Mouse (Mus musculus): ENCODE measurements around the gene Inf2. TPM values are rescaled to one million over a fixed set of nuclear protein-coding genes. Genes with fewer than 3 reads are reported as not detected.

Gene Inf2
- total RNA-seq, 2 experiments from 2014 or later: 11.9 to 17.2 TPM

DNA sequence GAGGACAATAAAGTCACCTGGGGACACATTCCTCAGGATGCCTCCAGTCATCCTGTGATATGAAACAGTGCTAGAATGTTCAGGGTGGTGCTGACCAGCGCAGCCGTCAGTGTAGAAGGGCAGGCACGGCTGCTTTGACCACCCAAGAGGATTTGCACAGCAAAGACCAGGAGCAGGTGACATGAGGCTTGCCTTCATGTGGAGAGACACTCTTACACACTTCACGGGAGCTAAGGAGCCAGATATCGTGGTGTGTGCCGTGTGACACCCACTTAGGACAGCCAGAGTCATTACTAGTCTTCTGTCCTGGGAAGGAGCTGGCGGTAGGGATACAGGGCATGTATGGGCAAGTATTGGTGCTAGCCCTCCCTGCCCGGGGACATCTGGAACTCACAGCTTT, 18.4 kb upstream of the Inf2 start:
- no peak for DNase-seq

DNA sequence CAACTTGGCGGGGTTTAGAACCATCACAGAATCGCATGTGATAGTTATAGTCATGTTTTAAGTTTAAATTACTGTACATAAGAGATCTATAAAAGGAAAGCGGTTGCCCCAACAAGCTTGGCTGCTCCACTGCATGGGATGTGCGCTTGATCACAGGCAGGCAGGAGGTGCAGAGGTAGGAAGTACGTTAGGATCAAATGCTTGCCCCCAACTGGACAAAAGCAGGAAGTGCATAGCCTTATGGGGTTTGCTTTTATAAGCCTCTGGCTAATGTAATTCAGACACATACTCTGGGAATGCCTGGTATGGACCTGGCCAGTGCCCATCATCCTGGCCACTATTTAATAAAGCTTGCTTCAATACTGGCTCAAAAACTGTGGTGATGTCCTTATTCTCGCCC, 17.5 kb upstream of the Inf2 start:
- no peak for DNase-seq

DNA sequence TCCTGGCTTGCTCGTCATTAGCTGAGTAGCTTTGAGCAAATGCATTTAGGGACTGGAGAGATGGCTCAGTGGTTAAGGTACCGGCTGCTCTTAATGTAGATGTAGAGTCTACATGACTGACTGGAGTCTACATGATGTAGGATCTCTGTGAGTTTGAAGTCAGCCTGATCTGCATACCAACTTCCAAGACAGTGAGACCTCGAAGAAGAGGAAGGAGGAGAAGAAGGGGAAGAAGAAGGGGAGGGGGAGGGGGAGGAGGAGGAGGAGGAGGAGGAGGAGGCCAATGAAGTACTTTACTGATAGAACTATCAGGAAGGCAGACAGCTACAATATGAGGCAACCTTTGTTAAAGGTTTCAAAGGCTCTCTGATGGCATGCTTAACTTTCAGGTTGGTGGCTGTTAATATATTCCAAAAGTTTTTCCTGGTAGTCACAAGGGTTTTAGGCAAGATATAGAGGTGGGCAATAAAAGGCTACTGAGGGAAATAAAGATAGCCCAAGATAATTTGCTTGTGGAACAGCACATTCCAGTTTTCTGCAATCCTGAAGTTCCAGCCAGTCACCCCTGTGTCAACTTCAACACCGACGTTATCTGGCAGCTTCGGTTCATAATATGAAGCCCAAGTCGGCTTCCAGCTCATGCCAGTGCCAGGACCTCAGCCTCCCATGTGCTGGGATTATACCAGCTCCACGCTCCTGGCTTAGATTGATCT, 13.2 kb upstream of the Inf2 start:
- no peak for DNase-seq

DNA sequence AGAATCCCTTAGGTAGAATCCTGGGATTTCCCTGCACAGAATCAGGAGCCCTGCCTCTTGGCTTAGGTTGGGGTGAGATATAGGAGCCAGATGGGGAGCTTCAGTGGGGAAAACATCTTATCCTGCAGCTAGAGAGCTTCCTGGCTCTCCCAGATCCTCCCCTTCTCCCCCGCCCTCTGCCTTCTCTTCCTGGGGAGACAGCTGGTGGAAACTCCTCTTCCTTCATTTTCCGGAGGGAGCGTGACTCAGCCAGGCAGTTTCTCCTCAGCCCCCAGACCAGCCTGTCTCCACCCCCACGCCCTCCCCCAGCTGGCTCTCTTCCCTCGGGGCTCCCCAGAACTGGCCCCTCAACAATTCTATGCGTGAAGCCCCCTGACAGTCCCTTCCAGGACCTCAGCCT, 12.2 kb upstream of the Inf2 start:
- peak; percentile 34 to 56 for DNase-seq

DNA sequence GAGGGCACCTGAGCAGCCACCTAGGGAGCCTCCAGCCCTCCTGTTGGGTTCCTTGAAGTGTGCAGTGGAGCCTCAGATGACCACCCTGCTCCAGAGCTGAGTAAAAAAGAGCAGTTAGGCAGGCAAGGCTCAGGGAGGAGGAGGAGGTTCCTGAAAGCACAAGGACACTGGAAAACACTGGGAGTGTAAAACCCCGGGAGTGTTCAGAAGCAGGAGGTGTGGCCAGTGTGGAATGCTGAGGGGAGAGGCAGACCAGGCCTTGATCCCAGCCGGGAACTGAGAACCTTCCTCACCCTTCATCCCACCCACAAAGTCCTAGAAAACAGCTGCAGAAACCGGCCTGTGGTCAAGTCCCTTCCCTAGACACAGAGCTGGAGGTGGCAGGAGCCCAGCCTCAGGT, 11.8 kb upstream of the Inf2 start:
- DNase-seq: peak in 1 of 2 experiments; percentile 24

DNA sequence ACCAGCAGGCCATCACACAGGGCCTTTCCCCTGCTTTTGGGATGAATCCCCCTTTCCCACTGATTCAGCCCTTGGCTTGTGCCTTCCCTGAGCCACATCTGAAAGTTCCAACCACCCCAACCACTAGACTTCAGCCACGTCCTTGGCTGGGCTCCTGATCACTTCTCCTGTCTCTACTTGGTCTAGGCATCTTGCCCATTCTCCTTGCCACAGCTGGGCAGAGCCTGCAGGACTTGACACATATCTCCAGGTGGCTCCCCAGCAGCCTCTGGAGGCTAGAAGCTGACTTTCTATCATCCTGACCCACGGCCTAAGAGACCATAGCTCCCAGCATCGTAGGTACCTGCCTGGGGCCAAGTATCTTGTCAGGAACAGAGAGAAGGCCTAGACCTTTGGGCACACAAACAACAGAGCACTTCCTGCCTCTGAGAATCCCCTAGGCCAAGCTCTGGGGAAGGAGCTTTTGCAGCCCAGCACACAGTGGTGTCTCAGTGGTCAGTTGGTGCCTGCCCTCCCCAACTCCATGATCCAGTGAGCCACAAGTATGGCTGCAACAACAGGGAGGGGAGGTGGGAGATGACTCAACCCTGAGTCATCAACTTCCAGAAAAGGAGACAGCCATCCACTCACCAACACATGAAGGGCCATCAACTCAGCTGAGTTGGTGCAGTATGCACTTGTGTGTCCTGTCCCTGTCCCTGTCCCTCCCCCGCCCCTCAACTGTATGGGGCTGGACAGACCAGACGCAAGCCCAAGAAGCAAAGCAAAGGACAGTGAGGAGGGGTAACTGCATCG, 10.1 kb upstream of the Inf2 start:
- peak; percentile 46 to 47 for DNase-seq

DNA sequence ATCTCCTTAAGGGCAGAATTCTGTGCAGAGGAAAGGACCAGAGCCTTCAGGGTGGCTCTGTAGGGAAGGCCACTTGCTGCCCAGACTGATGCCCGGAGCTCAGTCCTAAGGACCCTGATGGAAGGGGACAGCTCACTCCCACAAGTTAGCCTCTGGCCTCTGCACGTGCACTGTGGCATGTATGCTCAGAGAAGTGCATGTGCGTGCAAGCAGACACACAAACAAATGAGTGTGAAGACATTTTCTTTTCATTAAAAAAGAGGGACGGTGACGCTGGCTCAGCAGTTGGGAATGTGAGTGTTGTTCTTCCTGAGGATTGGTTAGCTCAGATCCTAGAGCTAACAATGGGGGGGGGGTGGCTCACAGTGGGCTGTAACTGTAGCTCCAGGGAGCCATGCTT, 9.2 kb upstream of the Inf2 start:
- DNase-seq: no peak

DNA sequence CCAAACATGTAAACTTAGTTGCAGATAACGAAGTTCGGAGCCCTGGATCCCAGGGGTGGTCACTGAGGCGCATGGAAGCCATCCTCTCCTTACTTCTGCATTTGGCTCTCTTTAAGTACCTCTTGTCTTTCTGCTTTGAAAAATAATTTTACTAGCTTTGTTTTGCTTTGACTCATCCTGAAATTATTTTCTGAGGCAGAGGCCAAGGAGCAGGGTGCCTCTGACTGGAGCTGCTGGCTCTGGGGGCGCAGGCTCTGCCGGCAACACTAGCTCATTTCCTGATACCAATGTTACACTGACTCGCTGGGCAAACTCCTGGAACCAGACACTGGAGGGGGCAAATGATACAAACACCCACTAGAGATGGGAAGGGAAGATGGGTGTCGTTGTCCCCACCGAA, 8.7 kb upstream of the Inf2 start:
- DNase-seq: no peak

DNA sequence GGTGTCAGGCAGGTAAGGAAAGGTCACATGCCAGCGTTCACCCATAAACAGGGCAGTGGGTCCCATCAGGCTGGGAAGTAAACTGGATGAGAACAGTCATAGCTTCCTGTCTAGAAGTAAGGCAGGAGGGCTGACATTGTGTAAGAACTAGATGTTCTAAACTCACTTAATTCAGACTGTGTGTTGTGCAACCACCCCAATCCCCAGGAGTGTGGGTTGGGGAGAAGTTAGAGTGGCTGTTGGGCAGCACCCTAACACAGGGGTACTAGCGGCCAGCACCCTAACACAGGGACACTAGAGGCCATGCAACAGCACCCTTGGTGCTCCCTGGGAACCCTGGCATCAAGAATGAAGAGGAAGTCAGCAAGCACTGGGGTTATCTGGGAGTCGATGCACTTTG, 7.5 kb upstream of the Inf2 start:
- DNase-seq: no peak

DNA sequence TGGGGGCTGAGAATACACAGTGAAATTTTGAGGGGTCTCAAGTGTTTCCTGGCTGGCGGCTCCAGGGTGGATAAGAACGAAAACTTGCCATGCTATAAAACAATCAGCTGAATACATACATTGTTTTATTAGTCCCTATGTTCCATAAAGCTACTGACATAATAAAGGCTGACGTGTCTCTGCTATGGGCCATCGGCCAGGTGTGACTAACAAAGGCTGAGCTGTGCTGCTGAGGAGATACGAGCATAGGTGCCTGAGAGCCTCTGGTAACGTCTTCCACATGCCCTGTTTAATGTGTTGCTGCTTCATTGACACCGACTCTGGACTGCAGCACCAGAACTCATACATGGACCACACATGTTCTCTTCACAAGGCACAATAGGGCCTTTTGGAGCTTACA, 3.6 kb upstream of the Inf2 start:
- DNase-seq: no peak

DNA sequence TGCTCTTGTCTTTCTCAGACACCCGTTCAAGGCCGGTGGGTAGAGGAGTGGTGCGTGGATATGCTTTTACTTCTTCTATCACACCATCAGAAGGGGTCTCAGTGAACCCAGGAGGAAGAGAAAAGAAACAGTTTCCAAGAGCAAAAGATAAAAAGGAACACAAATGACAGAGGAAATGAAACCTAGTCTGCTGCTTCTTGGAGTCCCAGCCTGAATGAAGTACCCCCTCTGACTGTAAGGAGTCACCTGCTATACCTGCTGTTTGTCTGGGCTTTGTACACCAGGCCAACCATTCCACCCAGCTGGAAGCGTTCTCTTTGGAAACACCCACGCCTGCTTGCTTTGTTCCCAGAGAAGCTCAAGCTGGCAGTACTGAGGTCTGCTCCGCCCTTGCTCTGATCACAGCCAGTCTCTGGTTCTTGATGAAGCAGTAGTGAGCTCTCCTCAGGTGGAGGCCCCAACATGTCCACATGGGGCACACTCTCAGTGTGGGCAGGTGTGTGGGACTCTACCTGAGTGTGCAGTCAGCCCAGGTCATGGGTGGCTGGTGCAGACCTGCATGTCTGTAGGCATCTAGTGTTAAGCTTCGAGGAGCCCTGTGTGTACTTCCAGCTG, 2.6 kb upstream of the Inf2 start:
- no peak for DNase-seq

DNA sequence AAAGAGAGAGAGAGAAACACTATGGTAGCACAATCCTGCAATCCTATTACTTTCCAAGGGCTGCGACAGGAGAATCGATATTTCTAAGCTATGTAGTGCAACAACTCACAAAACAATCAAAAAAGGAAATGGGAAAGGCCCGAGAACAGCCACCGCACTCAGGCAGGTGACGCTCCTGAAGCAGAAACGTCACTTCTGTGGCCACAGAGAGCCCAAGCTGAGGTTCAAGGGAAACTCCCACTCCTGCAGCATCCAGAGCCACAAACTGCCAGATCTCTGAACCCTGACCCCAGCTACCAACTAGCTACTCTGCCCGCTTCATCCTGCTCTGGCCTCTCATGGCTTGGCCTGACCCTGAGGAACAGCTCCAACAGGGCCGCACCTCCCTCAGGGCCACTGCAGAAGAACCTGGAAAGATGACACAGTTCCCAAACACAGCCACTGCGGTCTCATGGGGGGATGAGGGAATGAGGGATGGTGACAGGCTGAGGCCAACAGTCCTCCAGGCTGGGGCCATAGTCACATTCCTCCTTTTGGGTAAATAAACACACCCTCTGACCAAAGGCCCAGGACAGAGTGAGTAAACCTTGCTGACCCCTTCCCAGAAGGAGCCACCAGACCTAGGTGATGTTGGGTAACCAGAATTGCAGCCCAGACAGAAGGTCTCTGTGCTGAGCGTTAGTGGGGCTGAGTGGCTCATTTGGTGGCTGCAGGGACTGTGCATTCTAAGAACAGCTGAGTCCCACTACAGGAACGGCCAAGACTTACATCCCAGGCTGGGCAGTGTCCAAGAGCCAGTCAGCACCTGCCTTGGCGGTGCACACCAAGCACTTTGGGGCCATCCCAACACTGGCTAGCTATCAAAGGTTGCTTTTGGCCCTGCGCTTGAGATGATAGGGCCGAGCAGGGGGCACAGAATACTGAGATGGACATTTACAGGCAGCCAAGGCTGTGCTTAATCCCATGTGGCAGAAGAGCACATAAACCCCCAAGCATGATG, 1.2 kb upstream of the Inf2 start:
- DNase-seq: peak; percentile 63 to 65

DNA sequence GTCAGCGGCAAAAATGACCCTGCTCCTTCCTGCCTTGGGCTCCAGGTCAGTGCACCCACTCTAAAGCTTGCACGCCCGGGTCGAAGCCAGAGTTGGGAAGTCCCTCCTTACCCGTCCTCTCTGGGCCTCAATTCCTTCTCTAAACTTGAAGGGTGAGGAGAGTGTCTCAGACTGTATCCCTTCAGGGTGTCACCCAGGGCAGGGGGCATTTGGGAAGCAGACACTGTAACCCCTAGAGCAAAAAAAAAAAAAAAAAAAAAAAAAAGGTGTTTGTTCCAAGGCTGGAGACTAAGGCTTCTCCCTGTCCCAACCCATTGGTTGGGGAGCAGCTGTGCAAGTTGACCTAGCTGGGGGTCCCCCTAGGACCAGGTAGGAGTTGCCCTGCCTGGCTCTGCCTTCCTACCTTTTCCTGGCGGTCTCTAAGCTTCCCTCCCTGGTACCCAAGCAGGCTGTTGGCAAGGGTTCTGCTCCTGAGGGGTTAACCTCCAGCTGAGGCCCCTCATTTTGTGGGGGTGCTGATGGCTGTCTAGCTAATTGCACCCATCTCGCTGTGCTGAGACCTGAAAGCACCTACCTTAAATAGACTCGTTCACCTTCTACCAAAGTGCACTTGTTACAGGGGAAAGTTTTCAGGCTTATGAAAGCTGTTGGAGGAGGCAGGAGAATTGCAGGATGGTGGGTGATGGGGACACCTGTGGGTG, 1.1 kb downstream of the Inf2 start:
- no peak for DNase-seq

DNA sequence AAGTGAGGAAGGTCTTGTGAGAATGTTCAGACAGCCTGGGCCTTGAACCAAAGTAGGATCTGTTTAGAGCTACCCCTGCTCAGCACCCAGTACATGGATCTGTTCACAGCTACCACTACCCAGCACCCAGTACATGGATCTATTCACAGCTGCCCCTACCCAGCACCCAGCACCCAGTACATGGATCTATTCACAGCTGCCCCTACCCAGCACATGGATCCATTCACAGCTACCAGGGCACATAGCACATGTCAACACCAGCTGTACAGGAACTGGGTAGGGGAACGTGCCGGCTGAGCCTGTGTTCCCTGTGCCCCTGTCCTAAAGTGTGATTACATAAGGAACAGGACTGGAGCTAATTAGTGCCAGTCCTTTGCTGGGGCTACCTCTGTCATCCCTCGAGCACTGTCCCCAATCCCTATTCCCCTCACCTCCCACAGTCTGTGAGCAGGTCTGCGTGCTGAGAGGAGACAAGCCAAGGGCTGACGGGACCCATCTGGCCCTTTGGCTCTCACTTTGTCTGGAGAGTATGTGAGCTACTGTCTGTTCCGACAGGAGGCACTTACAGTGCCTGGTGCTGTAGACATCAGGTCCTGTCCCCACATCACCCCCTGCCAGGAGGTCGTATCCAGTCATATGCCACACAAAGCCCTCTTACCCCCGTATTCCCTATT, 2.1 kb downstream of the Inf2 start:
- DNase-seq: no peak

DNA sequence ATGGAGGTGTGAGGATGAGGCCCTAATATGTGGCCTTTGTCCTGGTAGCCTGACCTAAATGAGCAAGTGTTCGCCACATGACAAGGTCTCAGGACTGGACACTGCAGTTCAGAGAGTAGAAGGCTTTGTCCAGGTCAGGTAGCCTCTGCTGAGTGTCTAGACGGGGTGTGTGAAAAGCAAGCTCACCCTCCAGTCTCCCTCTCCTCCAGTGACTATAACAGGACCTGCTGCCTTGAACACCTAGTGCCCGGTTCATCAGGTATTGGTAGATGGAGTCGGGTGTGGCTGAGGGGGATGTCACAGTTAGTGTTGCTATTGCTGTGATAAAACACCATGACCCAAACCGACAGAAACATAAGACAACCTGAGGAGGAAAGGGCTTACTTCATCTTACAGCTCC, 2.7 kb downstream of the Inf2 start:
- no peak for DNase-seq

DNA sequence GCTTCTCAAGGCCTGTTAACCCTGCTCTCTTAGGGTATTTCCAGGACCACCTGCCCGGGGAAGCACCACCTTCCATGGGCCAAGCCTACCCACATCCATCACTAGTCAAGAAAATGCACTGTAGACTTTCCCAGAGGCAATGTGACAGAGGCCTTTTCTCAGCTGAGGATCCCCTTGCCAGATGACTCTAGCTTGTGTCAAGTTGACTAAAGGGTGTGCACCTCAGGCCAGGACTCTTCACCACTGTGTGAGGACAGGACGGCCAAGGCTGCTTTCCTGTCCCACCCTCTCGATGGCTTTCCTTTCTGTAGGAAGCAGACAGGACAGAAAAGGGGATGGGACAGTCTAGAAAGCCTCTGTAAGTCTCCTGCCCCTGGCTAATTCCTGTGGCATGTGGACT, 3.1 kb downstream of the Inf2 start:
- DNase-seq: peak in 1 of 2 experiments; percentile 58

DNA sequence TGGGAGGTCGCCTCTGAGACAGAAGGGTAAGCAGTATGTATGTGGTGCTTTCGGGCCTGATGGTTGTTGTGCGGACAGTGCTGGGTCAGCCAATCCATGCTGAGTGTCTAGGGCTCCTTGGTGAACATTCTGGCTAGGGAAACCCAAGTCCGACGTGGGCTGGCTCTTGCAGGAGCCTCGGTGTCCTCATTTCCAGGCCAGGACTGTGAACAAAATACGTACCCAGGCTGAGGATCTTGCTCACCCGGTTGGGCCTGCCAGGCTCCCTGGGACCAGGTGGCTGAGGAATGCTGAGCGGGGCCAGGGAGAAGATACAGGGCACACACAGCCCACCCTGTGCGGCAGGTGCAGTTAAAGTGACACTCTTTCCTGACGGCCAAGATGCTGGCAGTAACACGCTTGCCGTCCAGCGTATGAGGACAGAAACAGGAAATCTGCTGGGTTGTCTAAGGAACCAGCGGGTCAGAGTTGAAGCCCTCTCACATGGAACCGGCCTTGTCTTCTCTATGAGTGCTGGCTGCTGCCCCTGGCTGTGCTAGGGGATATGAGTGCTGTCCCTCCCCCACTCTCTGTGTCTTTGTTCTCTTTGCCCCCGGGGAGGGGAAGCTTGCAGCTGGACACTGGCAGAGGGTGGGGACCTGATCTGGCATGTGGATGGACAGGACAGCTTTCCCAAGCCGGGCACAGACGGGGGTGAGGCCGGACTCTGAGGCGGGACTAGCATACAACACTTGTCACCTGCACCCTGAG, 4.6 kb downstream of the Inf2 start:
- peak; percentile 33 to 55 for DNase-seq

DNA sequence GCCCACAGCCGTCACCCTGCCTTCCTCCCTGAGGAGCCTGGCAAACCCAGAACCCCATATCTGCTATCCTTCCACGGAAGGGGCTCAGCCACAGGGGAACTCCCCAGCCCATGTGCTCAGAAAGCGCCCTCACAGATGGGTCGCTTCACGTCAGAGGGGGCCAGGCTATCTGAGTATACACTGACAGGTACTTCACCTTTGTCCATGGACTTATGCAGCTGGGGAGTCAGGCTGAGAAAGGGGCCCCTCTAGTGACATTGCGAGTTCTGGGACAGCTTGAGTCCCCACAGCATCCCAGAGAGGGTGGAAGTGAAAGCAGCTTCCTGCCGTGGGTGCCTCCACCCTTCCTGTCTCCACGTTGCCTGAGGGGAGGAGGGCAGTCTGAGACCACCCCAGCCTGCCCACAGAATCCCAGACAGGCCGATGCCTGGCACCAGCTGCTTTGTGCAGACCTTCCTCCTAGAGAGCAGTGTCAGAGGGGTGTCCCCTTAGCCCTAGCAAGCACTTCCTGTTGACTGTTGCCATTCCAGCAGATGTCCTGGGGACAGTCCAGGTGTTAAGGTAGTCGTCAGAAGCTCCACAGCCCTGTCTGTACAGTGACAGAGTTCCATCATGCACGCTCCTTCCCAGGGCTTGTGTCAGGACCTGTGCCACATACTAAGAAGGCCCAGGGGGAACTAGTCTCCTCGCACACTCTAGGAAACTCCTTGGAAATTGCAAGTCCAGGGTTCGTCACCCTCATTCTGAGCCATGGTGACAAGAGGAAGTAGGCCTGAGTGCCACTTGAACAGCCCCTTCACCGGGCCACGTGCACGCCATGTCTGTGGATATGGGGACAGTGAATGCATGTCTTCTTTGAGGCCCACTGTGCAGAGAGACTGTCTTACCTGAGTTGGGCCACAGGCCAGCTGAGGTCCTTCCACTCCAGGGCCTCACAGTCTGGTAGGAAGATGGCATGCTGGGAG, 5.6 kb downstream of the Inf2 start:
- peak; percentile 32 to 56 for DNase-seq

DNA sequence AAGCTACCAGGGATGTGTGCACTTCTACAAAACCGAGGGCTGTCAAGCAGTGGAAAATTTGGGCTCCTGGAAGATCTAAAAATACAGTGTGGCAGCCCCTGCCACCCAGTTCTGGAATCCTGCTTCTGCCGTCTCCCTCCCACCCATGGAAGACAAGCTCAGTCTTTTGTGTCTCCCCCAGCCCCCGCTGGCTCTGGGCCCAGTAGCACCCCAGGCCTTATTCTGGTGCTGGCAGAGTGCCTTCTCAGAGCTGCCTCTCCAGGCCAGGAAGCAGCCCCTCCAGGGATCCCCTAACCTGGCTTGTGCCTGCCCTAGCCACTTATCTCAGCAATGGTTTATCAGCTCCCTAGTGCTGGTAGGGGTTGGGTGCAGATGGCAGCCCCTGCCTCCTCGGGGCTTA, 6.4 kb downstream of the Inf2 start:
- DNase-seq: no peak

Data from heart, adult 18-20 months (tissue).